Comparison of ENCODE assay signal across 24 mouse cellular contexts in the genomic region with DNA sequence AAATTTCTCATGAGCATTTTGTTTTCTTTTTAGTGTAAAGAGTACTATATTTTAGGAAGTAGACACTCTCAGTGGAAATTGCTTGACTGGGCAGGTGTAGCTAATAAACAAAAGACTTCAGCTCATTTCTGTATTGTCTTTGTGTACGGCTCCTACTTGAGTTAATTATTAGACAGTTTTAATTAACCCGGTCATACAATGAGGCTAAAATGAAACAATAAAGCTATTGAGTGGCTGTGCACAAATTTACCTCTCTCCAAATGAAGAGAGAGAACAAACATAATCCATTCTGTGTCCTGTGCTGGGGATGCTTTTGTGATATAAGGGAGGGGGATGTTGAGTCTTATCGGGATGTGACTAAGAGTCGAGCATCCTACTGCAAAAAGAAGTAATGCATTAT. TPM values are rescaled to one million over a fixed set of nuclear protein-coding genes. Genes with fewer than 3 reads are reported as not detected.
"Had no signal": no experiment of that assay in that cellular context is flagged by ENCODE, and none has a peak within 500 bp of the region (broad histone marks: within the 10 kb centered on the region; RNA-seq: fewer than 3 reads in every experiment).

No protein-coding gene starts in this region.

- H3K9ac ChIP-seq: heart, embryonic 12.5 days; hindbrain, embryonic 12.5 days; hindbrain, embryonic 14.5 days; intestine, embryonic 15.5 days; limb, embryonic 12.5 days; liver, embryonic 13.5 days had no signal

- DNase-seq: gastrocnemius, adult 2 months; gastrocnemius, postnatal 10 days; gastrocnemius, postnatal 25 days; heart, adult 18-20 months; heart, postnatal 10 days; heart, postnatal 4 days; kidney, postnatal 4 days; liver; liver, embryonic 13.5 days had no signal

- H3K36me3 ChIP-seq: heart, embryonic 10.5 days; heart, embryonic 12.5 days; hindbrain, embryonic 10.5 days; hindbrain, embryonic 12.5 days; intestine, embryonic 15.5 days; limb, embryonic 10.5 days; limb, embryonic 12.5 days; liver, embryonic 13.5 days had no signal

- H3K4me2 ChIP-seq: heart, embryonic 12.5 days; hindbrain, embryonic 12.5 days; hindbrain, embryonic 14.5 days; intestine, embryonic 15.5 days; limb, embryonic 12.5 days; liver, embryonic 11.5 days; liver, embryonic 13.5 days had no signal

- ATAC-seq: hindbrain, embryonic 16.5 days; inflammation-experienced regulatory T-cells, adult 6 months; intestine, embryonic 15.5 days; intestine, postnatal 0 days had no signal

- H3K27me3 ChIP-seq: heart, embryonic 12.5 days; hindbrain, embryonic 12.5 days; intestine, embryonic 15.5 days; liver, embryonic 13.5 days had no signal

- H3K4me1 ChIP-seq: heart, embryonic 10.5 days; heart, embryonic 12.5 days; hindbrain, embryonic 12.5 days; intestine, embryonic 15.5 days; limb, embryonic 10.5 days; limb, embryonic 12.5 days; liver, embryonic 13.5 days had no signal

- H3K27ac ChIP-seq: gastrocnemius, adult 2 months; heart, embryonic 10.5 days; hindbrain, embryonic 10.5 days; hindbrain, embryonic 12.5 days; hindbrain, embryonic 14.5 days; intestine, embryonic 15.5 days; kidney, postnatal 0 days; layer of hippocampus, adult 2 months; left cerebral cortex, adult 2 months; limb, embryonic 10.5 days; limb, embryonic 12.5 days; liver, embryonic 13.5 days had no signal

- H3K9me3 ChIP-seq: heart, embryonic 10.5 days; heart, embryonic 12.5 days; hindbrain, embryonic 10.5 days; hindbrain, embryonic 12.5 days; intestine, embryonic 15.5 days; limb, embryonic 10.5 days; limb, embryonic 12.5 days; liver, embryonic 13.5 days had no signal

- H3K4me3 ChIP-seq: gastrocnemius, adult 2 months; heart, embryonic 10.5 days; heart, embryonic 12.5 days; hindbrain, embryonic 10.5 days; hindbrain, embryonic 12.5 days; intestine, embryonic 15.5 days; layer of hippocampus, adult 2 months; left cerebral cortex, adult 2 months; limb, embryonic 10.5 days; limb, embryonic 12.5 days; liver, embryonic 13.5 days had no signal

RNA-seq across cellular contexts. Expression of a gene that starts 43.9 kb away (rescaled TPM):
- polyA plus RNA-seq: inflammation-experienced regulatory T-cells, adult 6 months had no signal
